Mouse (Mus musculus): ENCODE results near the gene Eras.

- TF ChIP-seq CTCF (IDR thresholded peaks at IDR 0.05; ENCODE audit: control insufficient read depth, insufficient read depth, insufficient read length): no peak
- no peak for TF ChIP-seq MAX (IDR thresholded peaks at IDR 0.05)
- no peak for TF ChIP-seq USF1 (IDR thresholded peaks at IDR 0.05; ENCODE audit: low read depth)
- TF ChIP-seq MYOG (IDR thresholded peaks at IDR 0.05; ENCODE audit: control insufficient read depth, extremely low read depth, insufficient read length): no peak
Measured at GRCm38 (mm10) chrX:7971292-7971691, 42.9 kb upstream of the Eras start.
